Mouse (Mus musculus): Measurements from ENCODE around the gene Mtx1. TPM values are rescaled to one million over a fixed set of nuclear protein-coding genes. Genes with fewer than 3 reads are reported as not detected.

Mtx1 gene
- polyA plus RNA-seq, 1 experiment, result 66.4 TPM

GRCm38 (mm10) chr3:89233562-89234110 is 6.7 kb upstream of the Mtx1 start:
- whole genome bisulfite sequencing, result 8% methylated on average over 14 of the region's 14 CpGs
- TF ChIP-seq CTCF (IDR thresholded peaks at IDR 0.05; ENCODE audit: control insufficient read depth, insufficient read depth, low read length) (peak; percentile 30; the same call in 1 of the 2 replicates), POLR2A (IDR thresholded peaks at IDR 0.05; ENCODE audit: borderline replicate concordance, control insufficient read depth, low read depth, low read length) (no peak)
- H3K4me3 ChIP-seq (replicated peaks; ENCODE audit: control insufficient read depth, low read depth, low read length), result no peak overlapping the region
- H3K27ac ChIP-seq (ENCODE audit: control insufficient read depth, insufficient read depth, low read depth, low read length, poor library complexity), result peak overlapping the region; percentile 76
- H3K4me1 ChIP-seq (ENCODE audit: control insufficient read depth, insufficient read depth, low read length), result peaks cover 3% of the 10 kb centered on the region; the same call in 1 of the 2 replicates

GRCm38 (mm10) chr3:89232614-89233013 is 5.7 kb upstream of the Mtx1 start:
- TF ChIP-seq CTCF (IDR thresholded peaks at IDR 0.05; ENCODE audit: control insufficient read depth, insufficient read depth, low read length) (no peak), POLR2A (IDR thresholded peaks at IDR 0.05; ENCODE audit: borderline replicate concordance, control insufficient read depth, low read depth, low read length) (no peak)
- WGBS, result 79% methylated on average over 6 of the region's 6 CpGs
- no peak overlapping the region for H3K27ac ChIP-seq (ENCODE audit: control insufficient read depth, insufficient read depth, low read depth, low read length, poor library complexity)
- H3K4me1 ChIP-seq (ENCODE audit: control insufficient read depth, insufficient read depth, low read length), result peaks cover 3% of the 10 kb centered on the region; the same call in 1 of the 2 replicates
- no peak overlapping the region for H3K4me3 ChIP-seq (replicated peaks; ENCODE audit: control insufficient read depth, low read depth, low read length)

- Histone ChIP-seq H3K4me3 (replicated peaks; ENCODE audit: control insufficient read depth, low read depth, low read length) (no peak overlapping the region), H3K27ac (ENCODE audit: control insufficient read depth, insufficient read depth, low read depth, low read length, poor library complexity) (no peak overlapping the region), H3K4me1 (ENCODE audit: control insufficient read depth, insufficient read depth, low read length) (peaks cover 3% of the 10 kb centered on the region; the same call in 1 of the 2 replicates)
- WGBS, result 68% methylated on average over 16 of the region's 16 CpGs
- no peak for TF ChIP-seq POLR2A (IDR thresholded peaks at IDR 0.05; ENCODE audit: borderline replicate concordance, control insufficient read depth, low read depth, low read length)
- no peak for TF ChIP-seq CTCF (IDR thresholded peaks at IDR 0.05; ENCODE audit: control insufficient read depth, insufficient read depth, low read length)
These were observed 4.9 kb upstream of the Mtx1 start for GRCm38 (mm10) chr3:89231772-89232275.

GRCm38 (mm10) chr3:89231345-89231744 is 4.5 kb upstream of the Mtx1 start:
- H3K4me1 ChIP-seq (ENCODE audit: control insufficient read depth, insufficient read depth, low read length), result peaks cover 3% of the 10 kb centered on the region; the same call in 1 of the 2 replicates
- no peak overlapping the region for H3K4me3 ChIP-seq (replicated peaks; ENCODE audit: control insufficient read depth, low read depth, low read length)
- no peak overlapping the region for H3K27ac ChIP-seq (ENCODE audit: control insufficient read depth, insufficient read depth, low read depth, low read length, poor library complexity)
- WGBS, result 7% methylated on average over 7 of the region's 7 CpGs
- TF ChIP-seq POLR2A (IDR thresholded peaks at IDR 0.05; ENCODE audit: borderline replicate concordance, control insufficient read depth, low read depth, low read length) (no peak), CTCF (IDR thresholded peaks at IDR 0.05; ENCODE audit: control insufficient read depth, insufficient read depth, low read length) (no peak)

GRCm38 (mm10) chr3:89230561-89230960 is 3.7 kb upstream of the Mtx1 start:
- 76% methylated on average over 2 of the region's 2 CpGs for WGBS
- TF ChIP-seq POLR2A (IDR thresholded peaks at IDR 0.05; ENCODE audit: borderline replicate concordance, control insufficient read depth, low read depth, low read length) (no peak), CTCF (IDR thresholded peaks at IDR 0.05; ENCODE audit: control insufficient read depth, insufficient read depth, low read length) (no peak)
- H3K4me1 ChIP-seq (ENCODE audit: control insufficient read depth, insufficient read depth, low read length), result peaks cover 3% of the 10 kb centered on the region; the same call in 1 of the 2 replicates
- H3K27ac ChIP-seq (ENCODE audit: control insufficient read depth, insufficient read depth, low read depth, low read length, poor library complexity), result no peak overlapping the region
- no peak overlapping the region for H3K4me3 ChIP-seq (replicated peaks; ENCODE audit: control insufficient read depth, low read depth, low read length)

- peaks cover 2% of the 10 kb centered on the region; the same call in 1 of the 2 replicates for H3K4me1 ChIP-seq (ENCODE audit: control insufficient read depth, insufficient read depth, low read length)
- no peak overlapping the region for H3K27ac ChIP-seq (ENCODE audit: control insufficient read depth, insufficient read depth, low read depth, low read length, poor library complexity)
- no peak overlapping the region for H3K4me3 ChIP-seq (replicated peaks; ENCODE audit: control insufficient read depth, low read depth, low read length)
- TF ChIP-seq POLR2A (IDR thresholded peaks at IDR 0.05; ENCODE audit: borderline replicate concordance, control insufficient read depth, low read depth, low read length), result no peak
- no peak for TF ChIP-seq CTCF (IDR thresholded peaks at IDR 0.05; ENCODE audit: control insufficient read depth, insufficient read depth, low read length)
- 90% methylated on average over 4 of the region's 4 CpGs for WGBS
These were observed 2.4 kb upstream of the Mtx1 start for GRCm38 (mm10) chr3:89229276-89229675.

GRCm38 (mm10) chr3:89228836-89229235 is 1.9 kb upstream of the Mtx1 start, which contains the start of gene Muc1:
Gene Muc1, plus strand, starts transcription at chr3:89229057.
- WGBS, result 61% methylated on average over 9 of the region's 10 CpGs
- peak within 1 kb of the TSS; percentile 30 for H3K4me3 ChIP-seq (replicated peaks; ENCODE audit: control insufficient read depth, low read depth, low read length)
- TF ChIP-seq CTCF (IDR thresholded peaks at IDR 0.05; ENCODE audit: control insufficient read depth, insufficient read depth, low read length) (no peak), POLR2A (IDR thresholded peaks at IDR 0.05; ENCODE audit: borderline replicate concordance, control insufficient read depth, low read depth, low read length) (no peak)
- peaks cover 2% of the 10 kb centered on the region; the same call in 1 of the 2 replicates for H3K4me1 ChIP-seq (ENCODE audit: control insufficient read depth, insufficient read depth, low read length)
- no peak within 1 kb of the TSS for H3K27ac ChIP-seq (ENCODE audit: control insufficient read depth, insufficient read depth, low read depth, low read length, poor library complexity)

- under 1% methylated on average over 20 of the region's 20 CpGs for WGBS
- peak; percentile 95 for TF ChIP-seq CTCF (IDR thresholded peaks at IDR 0.05; ENCODE audit: control insufficient read depth, insufficient read depth, low read length)
- no peak; the same call in 1 of the 2 replicates for TF ChIP-seq POLR2A (IDR thresholded peaks at IDR 0.05; ENCODE audit: borderline replicate concordance, control insufficient read depth, low read depth, low read length)
- Histone ChIP-seq H3K4me1 (ENCODE audit: control insufficient read depth, insufficient read depth, low read length) (no peaks in the 10 kb centered on the region), H3K27ac (ENCODE audit: control insufficient read depth, insufficient read depth, low read depth, low read length, poor library complexity) (no peak overlapping the region), H3K4me3 (replicated peaks; ENCODE audit: control insufficient read depth, low read depth, low read length) (peak overlapping the region; percentile 30)
These were observed 1.3 kb upstream of the Mtx1 start for GRCm38 (mm10) chr3:89228180-89228549.
